ENCODE assay signal across 20 mouse cellular contexts in the genomic region with DNA sequence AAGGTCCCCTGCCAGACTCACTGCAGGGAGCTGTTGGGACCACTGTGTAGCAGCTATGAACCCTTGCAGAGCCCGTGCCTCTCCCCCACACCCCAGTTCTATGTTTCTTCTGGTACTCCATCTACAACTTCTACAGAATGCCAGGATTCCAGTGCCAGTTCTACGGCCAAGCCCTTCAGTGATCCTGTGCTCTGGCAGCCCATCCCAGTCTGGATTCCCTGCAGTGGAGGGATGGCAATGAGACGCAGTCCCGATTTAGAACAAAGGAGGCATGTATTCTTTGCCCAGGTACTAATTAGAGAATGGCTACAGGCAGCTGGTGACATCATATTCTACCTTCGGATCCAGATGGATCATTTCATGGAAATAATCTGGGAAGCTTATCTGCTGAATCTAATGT. TPM values are rescaled to one million over a fixed set of nuclear protein-coding genes. Genes with fewer than 3 reads are reported as not detected.
DNase-seq lines count a peak whose midpoint lies in the region; ATAC-seq and TF ChIP-seq lines count a peak whose summit lies in the region.
"Had no signal": no experiment of that assay in that cellular context is flagged by ENCODE, and none has a peak within 500 bp of the region (broad histone marks: within the 10 kb centered on the region; RNA-seq: fewer than 3 reads in every experiment).

No protein-coding gene starts in this region.

- no peaks in the 10 kb centered on the region for H3K4me1 ChIP-seq in kidney, embryonic 14.5 days (ENCODE audit: control insufficient read depth, insufficient read depth, low read length)
- H3K4me1 ChIP-seq in kidney, adult 2 months (ENCODE audit: control insufficient read depth, insufficient read depth, low read length): no peaks in the 10 kb centered on the region
- H3K4me1 ChIP-seq: forebrain, embryonic 15.5 days; stomach, embryonic 15.5 days had no signal

- H3K4me3 ChIP-seq in kidney, embryonic 14.5 days (ENCODE audit: low read length): no peak overlapping the region
- H3K4me3 ChIP-seq in kidney, adult 2 months (ENCODE audit: insufficient read depth, low read depth, low read length): no peak overlapping the region
- H3K4me3 ChIP-seq: embryonic facial prominence, embryonic 10.5 days; forebrain, embryonic 15.5 days; gastrocnemius, adult 2 months; left cerebral cortex, adult 2 months; megakaryocyte, embryonic 14.5 days; stomach, embryonic 15.5 days had no signal

- H3K27me3 ChIP-seq in kidney, embryonic 14.5 days (ENCODE audit: control insufficient read depth, insufficient read depth, low read length): no peaks in the 10 kb centered on the region
- no peaks in the 10 kb centered on the region for H3K27me3 ChIP-seq in kidney, adult 2 months (replicated peaks; ENCODE audit: control insufficient read depth, insufficient read depth, low read length)
- H3K27me3 ChIP-seq: forebrain, embryonic 15.5 days; megakaryocyte, embryonic 14.5 days; stomach, embryonic 15.5 days had no signal

- DNase-seq in kidney, adult 2 months: no peak
- peak; percentile 64 to 66 for DNase-seq in cerebellum, postnatal 14 days
- DNase-seq in heart, adult 8-10 months (ENCODE audit: low spot score): peak; percentile 29
- DNase-seq in heart, postnatal 4 days: peak; percentile 20
- DNase-seq in spleen, adult 18-20 months: no peak
- DNase-seq in testis, postnatal 14 days (ENCODE audit: low spot score): no peak
- DNase-seq: gastrocnemius, adult 2 months; kidney, postnatal 14 days; lung, postnatal 14 days; right cerebral cortex, adult 18-20 months had no signal

- H3K9ac ChIP-seq in kidney, embryonic 14.5 days (ENCODE audit: low read depth, low read length): peak overlapping the region; percentile 12; the same call in 1 of the 2 replicates
- H3K9ac ChIP-seq: forebrain, embryonic 15.5 days; hindbrain, embryonic 14.5 days; stomach, embryonic 15.5 days had no signal

- H3K36me3 ChIP-seq in kidney, embryonic 14.5 days (ENCODE audit: control insufficient read depth, insufficient read depth, low read length): no peaks in the 10 kb centered on the region
- H3K36me3 ChIP-seq in kidney, adult 2 months (ENCODE audit: control insufficient read depth, insufficient read depth, low read length): no peaks in the 10 kb centered on the region
- H3K36me3 ChIP-seq: embryonic facial prominence, embryonic 10.5 days; forebrain, embryonic 15.5 days; G1E; stomach, embryonic 15.5 days had no signal

- no peak for ATAC-seq in kidney, embryonic 14.5 days (ENCODE audit: low FRiP score, low TSS enrichment)
- ATAC-seq: CD4-positive, CD25-positive, alpha-beta regulatory T cell, adult 4 months; forebrain, embryonic 15.5 days; intestine, embryonic 16.5 days had no signal

- whole genome bisulfite sequencing in kidney, embryonic 14.5 days: 65% methylated on average over 5 of the region's 5 CpGs
- 65% methylated on average over 5 of the region's 5 CpGs for WGBS in kidney, adult 2 months

- no peak overlapping the region for H3K27ac ChIP-seq in kidney, embryonic 14.5 days (ENCODE audit: low read depth, low read length)
- H3K27ac ChIP-seq in kidney, adult 2 months (ENCODE audit: insufficient read depth, low read depth, low read length): no peak overlapping the region
- H3K27ac ChIP-seq: embryonic facial prominence, embryonic 10.5 days; forebrain, embryonic 15.5 days; gastrocnemius, adult 2 months; hindbrain, embryonic 14.5 days; left cerebral cortex, adult 2 months; stomach, embryonic 15.5 days had no signal

- TF ChIP-seq POLR2A in kidney, adult 2 months (IDR thresholded peaks at IDR 0.05; ENCODE audit: low read depth, low read length): no peak

- TF ChIP-seq CTCF in kidney, adult 2 months (conservative IDR thresholded peaks at IDR 0.05; ENCODE audit: insufficient read depth, insufficient read length, low read depth, low read length): no peak

- no peaks in the 10 kb centered on the region for H3K9me3 ChIP-seq in kidney, embryonic 14.5 days (ENCODE audit: control insufficient read depth, low read length)
- H3K9me3 ChIP-seq: embryonic facial prominence, embryonic 10.5 days; forebrain, embryonic 15.5 days; G1E; megakaryocyte, embryonic 14.5 days; stomach, embryonic 15.5 days had no signal

- no peak overlapping the region for H3K4me2 ChIP-seq in kidney, embryonic 14.5 days (replicated peaks; ENCODE audit: low read depth, low read length)
- H3K4me2 ChIP-seq: forebrain, embryonic 15.5 days; hindbrain, embryonic 14.5 days; stomach, embryonic 15.5 days had no signal

RNA-seq across cellular contexts. Expression of a gene that starts 13.9 kb away (rescaled TPM):
- 13.8 and 14.5 TPM in 2 replicates for polyA plus RNA-seq in kidney, embryonic 14.5 days (2014; fragmentation: Nextera tagmentation; extraction: Ambion mirVana)
- polyA plus RNA-seq in kidney, adult 2 months (2012; rRNA removed): 0.96 and 1.1 TPM in 2 replicates
- 100 to 1,000 TPM in 2 of 4 experiments, 10 to 100 TPM in 2; 87.9 to 110 (median 104) TPM for total RNA-seq in heart, adult 8-10 months (2022)
- total RNA-seq in heart, postnatal 4 days (2021): 10 to 100 TPM; 60.7 to 63.1 TPM

RNA-seq across cellular contexts. Expression of a gene that starts 41.5 kb away (rescaled TPM):
- 125 and 140 TPM in 2 replicates for polyA plus RNA-seq in kidney, embryonic 14.5 days (2014; fragmentation: Nextera tagmentation; extraction: Ambion mirVana)
- polyA plus RNA-seq in kidney, adult 2 months (2012; rRNA removed): 14.7 and 23.8 TPM in 2 replicates
- 10 to 100 TPM; 24.8 to 28.8 (median 25.8) TPM for total RNA-seq in heart, adult 8-10 months (2022)
- 10 to 100 TPM; 28.6 to 32.2 TPM for total RNA-seq in heart, postnatal 4 days (2021)

Comparison
In these comparisons a context has a peak if more than half of its experiments do, and no peak if none do; other contexts are left out.
1. DNase-seq: peak in cerebellum, postnatal 14 days (2 of 2), heart, adult 8-10 months (single experiment) and heart, postnatal 4 days (single experiment); none in kidney, adult 2 months (single experiment), spleen, adult 18-20 months (0 of 2) and testis, postnatal 14 days (single experiment).